Mouse (Mus musculus): ENCODE measurements at regions not wholly inside any gene's neighbourhood (a gene's known extent, or its start where the extent isn't known, plus 50 kb on each side); places are given as distances from the start of the nearest gene placed in this dataset.

- Histone ChIP-seq H3K36me3 (ENCODE audit: control insufficient read depth, insufficient read depth) (no peaks in the 10 kb centered on the region), H3K27ac (ENCODE audit: low read length) (no peak overlapping the region), H3K27me3 (ENCODE audit: control insufficient read depth, insufficient read depth, low read depth, low read length) (no peaks in the 10 kb centered on the region), H3K4me3 (ENCODE audit: low read depth, low read length) (no peak overlapping the region), H3K9me3 (replicated peaks; ENCODE audit: control insufficient read depth, low read length) (no peaks in the 10 kb centered on the region), H3K4me2 (ENCODE audit: low read depth, low read length) (no peak overlapping the region), H3K4me1 (ENCODE audit: control insufficient read depth, low read depth, low read length) (no peaks in the 10 kb centered on the region), H3K9ac (ENCODE audit: low read depth, low read length) (no peak overlapping the region)
- WGBS (ENCODE audit: insufficient replicate concordance) = 78% methylated on average over 2 of the region's 2 CpGs
- no peak for ATAC-seq (ENCODE audit: low read depth)
Observed at GRCm38 (mm10) chr9:23134006-23134405, 88.9 kb upstream of the Bmper start.

GRCm38 (mm10) chr9:23134421-23135118 lies 88.3 kb upstream of the Bmper start:
- no peaks in the 10 kb centered on the region for H3K36me3 ChIP-seq (ENCODE audit: control insufficient read depth, insufficient read depth)
- no peak overlapping the region for H3K9ac ChIP-seq (ENCODE audit: low read depth, low read length)
- no peak overlapping the region for H3K4me3 ChIP-seq (ENCODE audit: low read depth, low read length)
- no peak overlapping the region for H3K27ac ChIP-seq (ENCODE audit: low read length)
- H3K27me3 ChIP-seq (ENCODE audit: control insufficient read depth, insufficient read depth, low read depth, low read length) = no peaks in the 10 kb centered on the region
- no peaks in the 10 kb centered on the region for H3K9me3 ChIP-seq (replicated peaks; ENCODE audit: control insufficient read depth, low read length)
- H3K4me1 ChIP-seq (ENCODE audit: control insufficient read depth, low read depth, low read length) = no peaks in the 10 kb centered on the region
- H3K4me2 ChIP-seq (ENCODE audit: low read depth, low read length) = no peak overlapping the region
- ATAC-seq (ENCODE audit: low read depth) = no peak
- WGBS (ENCODE audit: insufficient replicate concordance) = 62% methylated on average over 12 of the region's 12 CpGs

DNA sequence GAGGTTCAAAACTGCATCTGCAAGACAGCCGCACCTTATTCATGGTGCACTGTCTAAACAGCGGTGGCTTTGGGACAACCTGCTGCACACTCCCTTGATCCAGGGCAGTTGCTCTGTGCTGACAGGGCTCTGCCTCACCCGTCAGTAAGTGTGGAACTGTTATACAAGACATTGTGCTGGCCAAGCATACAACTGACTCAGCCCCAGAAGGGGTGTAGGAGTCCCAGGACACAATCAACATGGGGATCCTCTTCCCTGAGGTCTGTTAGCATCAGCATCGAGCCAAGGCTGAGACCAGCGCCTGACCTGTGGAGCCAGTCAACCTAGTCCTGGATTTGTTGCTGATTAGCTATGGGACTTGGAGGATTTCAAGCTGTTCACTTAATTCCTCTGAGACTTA lies 86.4 kb upstream of the Bmper start:
- Histone ChIP-seq H3K27ac (ENCODE audit: low read length) (no peak overlapping the region), H3K4me2 (ENCODE audit: low read depth, low read length) (no peak overlapping the region), H3K27me3 (ENCODE audit: control insufficient read depth, insufficient read depth, low read depth, low read length) (no peaks in the 10 kb centered on the region), H3K9ac (ENCODE audit: low read depth, low read length) (no peak overlapping the region), H3K4me3 (ENCODE audit: low read depth, low read length) (no peak overlapping the region), H3K4me1 (ENCODE audit: control insufficient read depth, low read depth, low read length) (no peaks in the 10 kb centered on the region), H3K9me3 (replicated peaks; ENCODE audit: control insufficient read depth, low read length) (no peaks in the 10 kb centered on the region), H3K36me3 (ENCODE audit: control insufficient read depth, insufficient read depth) (no peaks in the 10 kb centered on the region)
- ATAC-seq (ENCODE audit: low read depth) = no peak
- 76% methylated on average over 5 of the region's 5 CpGs for WGBS (ENCODE audit: insufficient replicate concordance)

DNA sequence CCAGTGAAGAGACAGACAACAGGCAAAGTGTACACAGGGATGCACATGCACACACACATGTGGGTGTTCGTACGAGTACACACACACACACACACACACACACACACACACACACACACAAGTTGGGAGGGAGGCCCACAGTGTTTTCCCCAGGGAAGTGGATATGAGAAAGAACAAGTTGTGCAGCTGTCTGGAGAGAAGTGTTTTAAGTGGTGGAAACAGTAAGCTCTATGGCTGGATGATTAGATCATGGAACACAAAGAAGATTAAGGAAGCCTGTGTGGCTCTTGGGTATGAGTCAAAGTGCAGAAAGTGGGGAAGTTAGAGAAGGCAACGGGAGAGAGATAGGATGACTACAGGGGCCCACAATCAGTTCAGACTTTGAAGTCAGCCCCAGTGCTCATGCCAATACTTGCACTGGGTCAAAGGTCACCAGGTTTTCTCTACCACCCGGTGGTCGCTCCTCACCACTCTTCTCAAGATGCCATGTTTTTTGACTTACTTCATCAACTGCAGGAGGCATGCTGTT lies 85.1 kb upstream of the Bmper start:
- H3K27ac ChIP-seq (ENCODE audit: low read length) = no peak overlapping the region
- H3K36me3 ChIP-seq (ENCODE audit: control insufficient read depth, insufficient read depth) = no peaks in the 10 kb centered on the region
- H3K9ac ChIP-seq (ENCODE audit: low read depth, low read length) = no peak overlapping the region
- no peaks in the 10 kb centered on the region for H3K9me3 ChIP-seq (replicated peaks; ENCODE audit: control insufficient read depth, low read length)
- no peak overlapping the region for H3K4me3 ChIP-seq (ENCODE audit: low read depth, low read length)
- ATAC-seq (ENCODE audit: low read depth) = no peak
- H3K4me2 ChIP-seq (ENCODE audit: low read depth, low read length) = no peak overlapping the region
- H3K27me3 ChIP-seq (ENCODE audit: control insufficient read depth, insufficient read depth, low read depth, low read length) = no peaks in the 10 kb centered on the region
- H3K4me1 ChIP-seq (ENCODE audit: control insufficient read depth, low read depth, low read length) = no peaks in the 10 kb centered on the region
- 58% methylated on average over 5 of the region's 5 CpGs for WGBS (ENCODE audit: insufficient replicate concordance)

- WGBS (ENCODE audit: insufficient replicate concordance) = 75% methylated on average over 4 of the region's 4 CpGs
Observed at GRCm38 (mm10) chr9:23139580-23140162, 83.2 kb upstream of the Bmper start.

GRCm38 (mm10) chr9:23144281-23144680 lies 78.6 kb upstream of the Bmper start:
- no peaks in the 10 kb centered on the region for H3K4me1 ChIP-seq (ENCODE audit: control insufficient read depth, low read depth, low read length)
- H3K4me3 ChIP-seq (ENCODE audit: low read depth, low read length) = no peak overlapping the region
- no peaks in the 10 kb centered on the region for H3K27me3 ChIP-seq (ENCODE audit: control insufficient read depth, insufficient read depth, low read depth, low read length)
- no peaks in the 10 kb centered on the region for H3K9me3 ChIP-seq (replicated peaks; ENCODE audit: control insufficient read depth, low read length)
- no peaks in the 10 kb centered on the region for H3K36me3 ChIP-seq (ENCODE audit: control insufficient read depth, insufficient read depth)
- H3K9ac ChIP-seq (ENCODE audit: low read depth, low read length) = no peak overlapping the region
- no peak overlapping the region for H3K27ac ChIP-seq (ENCODE audit: low read length)
- H3K4me2 ChIP-seq (ENCODE audit: low read depth, low read length) = no peak overlapping the region
- WGBS (ENCODE audit: insufficient replicate concordance) = 65% methylated on average over 7 of the region's 7 CpGs
- ATAC-seq (ENCODE audit: low read depth) = no peak

More at GRCm38 (mm10) chr9:23139580-23140162, 83.2 kb upstream of the Bmper start:
- Histone ChIP-seq H3K27ac (ENCODE audit: low read length) (no peak overlapping the region), H3K27me3 (ENCODE audit: control insufficient read depth, insufficient read depth, low read depth, low read length) (no peaks in the 10 kb centered on the region), H3K4me2 (ENCODE audit: low read depth, low read length) (no peak overlapping the region), H3K36me3 (ENCODE audit: control insufficient read depth, insufficient read depth) (no peaks in the 10 kb centered on the region), H3K4me1 (ENCODE audit: control insufficient read depth, low read depth, low read length) (no peaks in the 10 kb centered on the region), H3K9ac (ENCODE audit: low read depth, low read length) (no peak overlapping the region), H3K4me3 (ENCODE audit: low read depth, low read length) (no peak overlapping the region), H3K9me3 (replicated peaks; ENCODE audit: control insufficient read depth, low read length) (no peaks in the 10 kb centered on the region)
- no peak for ATAC-seq (ENCODE audit: low read depth)

- ATAC-seq (ENCODE audit: low read depth) = no peak
- Histone ChIP-seq H3K9me3 (replicated peaks; ENCODE audit: control insufficient read depth, low read length) (no peaks in the 10 kb centered on the region), H3K4me2 (ENCODE audit: low read depth, low read length) (no peak overlapping the region), H3K27ac (ENCODE audit: low read length) (no peak overlapping the region), H3K27me3 (ENCODE audit: control insufficient read depth, insufficient read depth, low read depth, low read length) (no peaks in the 10 kb centered on the region), H3K36me3 (ENCODE audit: control insufficient read depth, insufficient read depth) (no peaks in the 10 kb centered on the region), H3K4me1 (ENCODE audit: control insufficient read depth, low read depth, low read length) (no peaks in the 10 kb centered on the region), H3K9ac (ENCODE audit: low read depth, low read length) (no peak overlapping the region), H3K4me3 (ENCODE audit: low read depth, low read length) (no peak overlapping the region)
- WGBS (ENCODE audit: insufficient replicate concordance) = 72% methylated on average over 6 of the region's 6 CpGs
Observed at GRCm38 (mm10) chr9:23150338-23150737, 72.5 kb upstream of the Bmper start.

DNA sequence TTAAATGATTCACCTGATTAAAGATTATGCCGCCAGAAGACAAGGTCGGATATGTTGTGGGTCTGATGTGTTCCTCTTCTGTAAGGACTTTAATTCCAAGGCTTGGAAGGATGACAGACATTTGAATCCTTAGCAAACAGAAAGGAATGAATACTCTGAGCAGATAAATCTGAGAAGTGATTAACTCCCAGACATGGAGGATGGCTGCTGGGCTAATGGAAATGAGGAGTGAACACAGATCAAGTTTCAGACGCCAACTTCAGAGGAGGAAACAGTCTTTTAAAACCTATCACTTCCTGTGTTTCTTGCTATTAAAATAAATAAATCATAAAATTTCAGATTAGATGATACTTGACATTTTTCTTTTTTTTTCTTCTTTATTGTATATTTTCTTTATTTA lies 72.0 kb upstream of the Bmper start:
- 46% methylated on average over 3 of the region's 3 CpGs for WGBS (ENCODE audit: insufficient replicate concordance)
- no peaks in the 10 kb centered on the region for H3K27me3 ChIP-seq (ENCODE audit: control insufficient read depth, insufficient read depth, low read depth, low read length)
- no peaks in the 10 kb centered on the region for H3K4me1 ChIP-seq (ENCODE audit: control insufficient read depth, low read depth, low read length)
- no peak for ATAC-seq (ENCODE audit: low read depth)
- no peak overlapping the region for H3K4me2 ChIP-seq (ENCODE audit: low read depth, low read length)
- no peaks in the 10 kb centered on the region for H3K9me3 ChIP-seq (replicated peaks; ENCODE audit: control insufficient read depth, low read length)
- no peak overlapping the region for H3K27ac ChIP-seq (ENCODE audit: low read length)
- no peaks in the 10 kb centered on the region for H3K36me3 ChIP-seq (ENCODE audit: control insufficient read depth, insufficient read depth)
- H3K9ac ChIP-seq (ENCODE audit: low read depth, low read length) = no peak overlapping the region
- no peak overlapping the region for H3K4me3 ChIP-seq (ENCODE audit: low read depth, low read length)

GRCm38 (mm10) chr9:23151953-23152490 lies 70.9 kb upstream of the Bmper start:
- no peak overlapping the region for H3K27ac ChIP-seq (ENCODE audit: low read length)
- no peak overlapping the region for H3K4me3 ChIP-seq (ENCODE audit: low read depth, low read length)
- 58% methylated on average over 1 of the region's 1 CpGs for WGBS (ENCODE audit: insufficient replicate concordance)
- no peak overlapping the region for H3K4me2 ChIP-seq (ENCODE audit: low read depth, low read length)
- H3K9me3 ChIP-seq (replicated peaks; ENCODE audit: control insufficient read depth, low read length) = no peaks in the 10 kb centered on the region
- ATAC-seq (ENCODE audit: low read depth) = no peak
- no peak overlapping the region for H3K9ac ChIP-seq (ENCODE audit: low read depth, low read length)
- H3K27me3 ChIP-seq (ENCODE audit: control insufficient read depth, insufficient read depth, low read depth, low read length) = no peaks in the 10 kb centered on the region
- H3K36me3 ChIP-seq (ENCODE audit: control insufficient read depth, insufficient read depth) = no peaks in the 10 kb centered on the region
- H3K4me1 ChIP-seq (ENCODE audit: control insufficient read depth, low read depth, low read length) = no peaks in the 10 kb centered on the region

Measured in liver, embryonic 16.5 days (tissue).